Mouse (Mus musculus) intestine, embryonic 16.5 days (tissue): ENCODE results near the gene Gm28048. TPM values are rescaled to one million over a fixed set of nuclear protein-coding genes. Genes with fewer than 3 reads are reported as not detected.

Source experiments
- ATAC-seq: fragments of 200-750 bp; cut with Nextera tagmentation; 2 replicates; pipeline ENCODE4 v1.8.0; 2017; ENCODE audit warnings: moderate TSS enrichment, moderate library complexity
- H3K27ac ChIP-seq: fragments of 300-500 bp; sonication (generic); 2 replicates; pipeline ENCODE4 v1.5.1; 2014; ENCODE audit warnings: mild to moderate bottlenecking, low read length
- H3K27me3 ChIP-seq: fragments of 300-500 bp; sonication (generic); replicated peaks from 2 replicates; pipeline ENCODE4 v1.6.1; 2014; ENCODE audit warnings: low read length, control low read depth, mixed read lengths; ENCODE audit not compliant: control insufficient read depth, insufficient read depth
- H3K36me3 ChIP-seq: fragments of 300-500 bp; sonication (generic); 2 replicates; pipeline ENCODE4 v1.6.1; 2014; ENCODE audit warnings: low read length, control low read depth; ENCODE audit not compliant: control insufficient read depth, insufficient read depth
- H3K4me1 ChIP-seq: fragments of 300-500 bp; sonication (generic); 2 replicates; pipeline ENCODE4 v1.6.1; 2014; ENCODE audit warnings: low read length, control low read depth, mixed read lengths; ENCODE audit not compliant: control insufficient read depth, insufficient read depth
- H3K4me2 ChIP-seq: fragments of 300-500 bp; sonication (generic); 2 replicates; pipeline ENCODE4 v1.6.1; 2014; ENCODE audit warnings: low read depth, low read length, control low read depth
- H3K4me3 ChIP-seq: fragments of 300-500 bp; sonication (generic); 2 replicates; pipeline ENCODE4 v1.5.1; 2014; ENCODE audit warnings: mild to moderate bottlenecking, low read length
- H3K9ac ChIP-seq: fragments of 300-500 bp; sonication (generic); 2 replicates; pipeline ENCODE4 v1.6.1; 2014; ENCODE audit warnings: low read depth, low read length
- H3K9me3 ChIP-seq: fragments of 300-500 bp; sonication (generic); 2 replicates; pipeline ENCODE4 v1.6.1; 2016; ENCODE audit warnings: low read length, control low read depth; ENCODE audit not compliant: control insufficient read depth
- whole genome bisulfite sequencing: fragments of 180-500 bp; shearing (Covaris S2); extraction: QIAGEN DNeasy Blood & Tissue Kit; methylation state at CpG from one replicate; pipeline ENCODE4 v1.1.7; 2014; 5-methylcytosine and 5-hydroxymethylcytosine counted together
- polyA plus RNA-seq: library from polyadenylated mRNA; unstranded; fragments of >200 nt; fragmentation: Nextera tagmentation; extraction: Ambion mirVana; gene quantifications from 2 replicates; pipeline ENCODE4 v1.2.1, GENCODE M21; 2015

Gm28048 gene
- polyA plus RNA-seq, 1 experiment from 2014 or later, result 11.2 TPM

GRCm38 (mm10) chr11:22864305-22865060 is 117.4 kb downstream of the Gm28048 start:
- no peak overlapping the region for H3K9ac ChIP-seq
- ATAC-seq, result no peak
- H3K4me2 ChIP-seq, result no peak overlapping the region
- H3K4me3 ChIP-seq, result no peak overlapping the region
- H3K27ac ChIP-seq, result no peak overlapping the region
- no peaks in the 10 kb centered on the region for H3K36me3 ChIP-seq
- no peaks in the 10 kb centered on the region; the same call in 1 of the 2 replicates for H3K4me1 ChIP-seq
- no peaks in the 10 kb centered on the region for H3K9me3 ChIP-seq
- no peaks in the 10 kb centered on the region for H3K27me3 ChIP-seq
- 76% methylated on average over 8 of the region's 8 CpGs for whole genome bisulfite sequencing

GRCm38 (mm10) chr11:22863581-22863980 is 118.3 kb downstream of the Gm28048 start:
- Histone ChIP-seq H3K27ac (no peak overlapping the region), H3K9ac (no peak overlapping the region), H3K27me3 (no peaks in the 10 kb centered on the region), H3K36me3 (no peaks in the 10 kb centered on the region), H3K4me2 (no peak overlapping the region), H3K4me1 (no peaks in the 10 kb centered on the region; the same call in 1 of the 2 replicates), H3K4me3 (no peak overlapping the region), H3K9me3 (no peaks in the 10 kb centered on the region)
- ATAC-seq, result no peak
- 52% methylated on average over 4 of the region's 4 CpGs for WGBS

GRCm38 (mm10) chr11:22861315-22861714 is 120.6 kb downstream of the Gm28048 start:
- Histone ChIP-seq H3K9me3 (no peaks in the 10 kb centered on the region), H3K36me3 (no peaks in the 10 kb centered on the region), H3K9ac (no peak overlapping the region), H3K27ac (no peak overlapping the region), H3K27me3 (no peaks in the 10 kb centered on the region), H3K4me2 (no peak overlapping the region), H3K4me1 (no peaks in the 10 kb centered on the region; the same call in 1 of the 2 replicates), H3K4me3 (no peak overlapping the region)
- 60% methylated on average over 4 of the region's 4 CpGs for WGBS
- ATAC-seq, result no peak

GRCm38 (mm10) chr11:22860335-22861227 is 121.3 kb downstream of the Gm28048 start, which contains the start of gene B3gnt2:
Gene B3gnt2 (minus strand): TSS chr11:22860961.
- Histone ChIP-seq H3K4me1 (no peaks in the 10 kb centered on the region; the same call in 1 of the 2 replicates), H3K27me3 (no peaks in the 10 kb centered on the region), H3K4me2 (peak within 1 kb of the TSS; percentile 74), H3K9me3 (no peaks in the 10 kb centered on the region), H3K4me3 (peak within 1 kb of the TSS; percentile 82), H3K36me3 (no peaks in the 10 kb centered on the region), H3K9ac (peak within 1 kb of the TSS; percentile 87), H3K27ac (peak within 1 kb of the TSS; percentile 88)
- WGBS, result 7% methylated on average over 41 of the region's 41 CpGs
- ATAC-seq, result peak; percentile 64

- Histone ChIP-seq H3K27me3 (no peaks in the 10 kb centered on the region), H3K27ac (peak overlapping the region; percentile 88), H3K4me3 (peak overlapping the region; percentile 82), H3K36me3 (no peaks in the 10 kb centered on the region), H3K9me3 (no peaks in the 10 kb centered on the region), H3K4me2 (peak overlapping the region; percentile 74), H3K9ac (peak overlapping the region; percentile 87), H3K4me1 (peaks cover under 1% of the 10 kb centered on the region; the same call in 1 of the 2 replicates)
- WGBS, result under 1% methylated on average over 55 of the region's 55 CpGs
- ATAC-seq, result peak; percentile 91
Observed at GRCm38 (mm10) chr11:22859633-22860334, 122.1 kb downstream of the Gm28048 start.

- peak overlapping the region; percentile 74 for H3K4me2 ChIP-seq
- no peaks in the 10 kb centered on the region for H3K27me3 ChIP-seq
- peak; percentile 81 for ATAC-seq
- peak overlapping the region; percentile 82 for H3K4me3 ChIP-seq
- H3K36me3 ChIP-seq, result no peaks in the 10 kb centered on the region
- 0% methylated on average over 26 of the region's 41 CpGs for WGBS
- H3K4me1 ChIP-seq, result peaks cover 4% of the 10 kb centered on the region; the same call in 1 of the 2 replicates
- peak overlapping the region; percentile 87 for H3K9ac ChIP-seq
- H3K27ac ChIP-seq, result peak overlapping the region; percentile 88
- H3K9me3 ChIP-seq, result no peaks in the 10 kb centered on the region
Observed at GRCm38 (mm10) chr11:22859301-22859632, 122.6 kb downstream of the Gm28048 start.

GRCm38 (mm10) chr11:22858441-22859300 is 123.2 kb downstream of the Gm28048 start:
- Histone ChIP-seq H3K9me3 (no peaks in the 10 kb centered on the region), H3K4me2 (peak overlapping the region; percentile 74), H3K27me3 (no peaks in the 10 kb centered on the region), H3K36me3 (no peaks in the 10 kb centered on the region), H3K9ac (peak overlapping the region; percentile 87), H3K27ac (peak overlapping the region; percentile 88), H3K4me3 (peak overlapping the region; percentile 82), H3K4me1 (peaks cover 4% of the 10 kb centered on the region; the same call in 1 of the 2 replicates)
- peak; percentile 65 for ATAC-seq
- 3% methylated on average over 46 of the region's 50 CpGs for WGBS

- peak overlapping the region; percentile 74 for H3K4me2 ChIP-seq
- 23% methylated on average over 25 of the region's 25 CpGs for WGBS
- H3K9me3 ChIP-seq, result no peaks in the 10 kb centered on the region
- H3K4me3 ChIP-seq, result peak overlapping the region; percentile 82
- H3K36me3 ChIP-seq, result no peaks in the 10 kb centered on the region
- no peaks in the 10 kb centered on the region for H3K27me3 ChIP-seq
- ATAC-seq, result no peak
- peaks cover 4% of the 10 kb centered on the region; the same call in 1 of the 2 replicates for H3K4me1 ChIP-seq
- H3K27ac ChIP-seq, result peak overlapping the region; percentile 88; the same call in 1 of the 2 replicates
- peak overlapping the region; percentile 87 for H3K9ac ChIP-seq
Observed at GRCm38 (mm10) chr11:22857705-22858440, 124.0 kb downstream of the Gm28048 start.
